Mouse (Mus musculus): ENCODE data around the gene Gm525. TPM values are rescaled to one million over a fixed set of nuclear protein-coding genes. Genes with fewer than 3 reads are reported as not detected.

The Gm525 gene
- total RNA-seq (2012; rRNA removed) (0.34 and 0.46 TPM in 2 replicates), total RNA-seq (2014; rRNA removed) (not detected in 2 replicates), polyA plus RNA-seq (2012; ENCODE audit: insufficient read length, low read depth) (0.83 TPM in 1 of 2 replicates, not detected in the other)

- dilution Hi-C loops (cut with MboI; ENCODE audit: extremely low pct_ligation_motif_present, extremely low pct_unique_long_range_greater_than_20kb, low sequenced_read_pairs) (no loop called here), in situ Hi-C loops (cut with MboI; ENCODE audit: low pct_ligation_motif_present, low pct_unique_long_range_greater_than_20kb, low sequenced_read_pairs) (no loop called here)
- no peaks in the 10 kb centered on the region for H3K36me3 ChIP-seq (replicated peaks in 1 of 2; ENCODE audit: control insufficient read depth in 1 of 2, insufficient read depth in 1 of 2, low read length in 1 of 2)
- H3K4me3 ChIP-seq (replicated peaks in 1 of 3; ENCODE audit: low read depth in 2 of 3, low read length in 2 of 3, poor library complexity in 1 of 3), result no peak within 1 kb of the TSS
- no peaks in the 10 kb centered on the region for H3K27me3 ChIP-seq (replicated peaks)
- TF ChIP-seq ZC3H11A (IDR thresholded peaks at IDR 0.05; ENCODE audit: low read depth, low read length) (no peak), MXI1 (IDR thresholded peaks at IDR 0.05; ENCODE audit: low read depth, low read length) (no peak), KAT2A (IDR thresholded peaks at IDR 0.05; ENCODE audit: insufficient replicate concordance, low read length) (no peak), POLR2A (IDR thresholded peaks at IDR 0.05; ENCODE audit: low read depth, low read length) (no peak), ZNF384 (IDR thresholded peaks at IDR 0.05; ENCODE audit: low read depth, low read length) (no peak), BHLHE40 (IDR thresholded peaks at IDR 0.05; ENCODE audit: low read depth, low read length) (no peak), HCFC1 (IDR thresholded peaks at IDR 0.05; ENCODE audit: low read depth, low read length) (no peak), POLR2AphosphoS2 (IDR thresholded peaks at IDR 0.05; ENCODE audit: low read depth, low read length) (no peak), MAFK (IDR thresholded peaks at IDR 0.05; ENCODE audit: insufficient replicate concordance, low read length) (no peak), TBP (conservative IDR thresholded peaks at IDR 0.05; ENCODE audit: low read depth, low read length) (no peak), MEF2A (IDR thresholded peaks at IDR 0.05; ENCODE audit: borderline replicate concordance, low read depth, low read length) (no peak)
- peaks cover 11 to 54% of the 10 kb centered on the region in 2 experiments for H3K4me1 ChIP-seq (ENCODE audit: control insufficient read depth in 1 of 2, insufficient read depth in 2 of 2)
- H3K9ac ChIP-seq (ENCODE audit: insufficient read depth, low read depth), result no peak within 1 kb of the TSS
- H3K79me2 ChIP-seq (replicated peaks; ENCODE audit: control insufficient read depth, extremely low read depth, insufficient read depth, poor library complexity, severe bottlenecking), result no peaks in the 10 kb centered on the region
- no peaks in the 10 kb centered on the region for H3K9me3 ChIP-seq (replicated peaks; ENCODE audit: low read length)
- no peak within 1 kb of the TSS for H3K27ac ChIP-seq (ENCODE audit: insufficient read depth, low read depth)
- no peak for DNase-seq (ENCODE audit: extremely low read depth)
- H3K4me2 ChIP-seq (ENCODE audit: insufficient read depth, low read depth, poor library complexity, severe bottlenecking), result no peak within 1 kb of the TSS
Measured at GRCm38 (mm10) chr11:89073541-89073940, at the start of gene Gm525. Gm525 (plus strand) TSS chr11:89073841.

- dilution Hi-C loops (cut with MboI; ENCODE audit: extremely low pct_ligation_motif_present, extremely low pct_unique_long_range_greater_than_20kb, low sequenced_read_pairs), result no loop called here
- Histone ChIP-seq H3K4me2 (ENCODE audit: insufficient read depth, low read depth, poor library complexity, severe bottlenecking) (peak overlapping the region; percentile 2), H3K4me3 (replicated peaks in 1 of 3; ENCODE audit: low read depth in 2 of 3, low read length in 2 of 3, poor library complexity in 1 of 3) (peak overlapping the region in 1 of 3 experiments; percentile 10), H3K27me3 (replicated peaks) (no peaks in the 10 kb centered on the region), H3K27ac (ENCODE audit: insufficient read depth, low read depth) (peak overlapping the region; percentile 16; the same call in 1 of the 2 replicates), H3K4me1 (ENCODE audit: control insufficient read depth in 1 of 2, insufficient read depth in 2 of 2) (peaks cover 20 to 49% of the 10 kb centered on the region in 2 experiments), H3K9ac (ENCODE audit: insufficient read depth, low read depth) (no peak overlapping the region), H3K36me3 (replicated peaks in 1 of 2; ENCODE audit: control insufficient read depth in 1 of 2, insufficient read depth in 1 of 2, low read length in 1 of 2) (peaks cover 14 to 30% of the 10 kb centered on the region in 2 experiments), H3K79me2 (replicated peaks; ENCODE audit: control insufficient read depth, extremely low read depth, insufficient read depth, poor library complexity, severe bottlenecking) (no peaks in the 10 kb centered on the region), H3K9me3 (replicated peaks; ENCODE audit: low read length) (no peaks in the 10 kb centered on the region)
- in situ Hi-C loops (cut with MboI; ENCODE audit: low pct_ligation_motif_present, low pct_unique_long_range_greater_than_20kb, low sequenced_read_pairs), result no loop called here
- peak; percentile 82 for DNase-seq (ENCODE audit: extremely low read depth)
- TF ChIP-seq ETS1 (conservative IDR thresholded peaks at IDR 0.05; ENCODE audit: low read depth, low read length), result peak; percentile 60
- no peak for TF ChIP-seq ZNF384 (IDR thresholded peaks at IDR 0.05; ENCODE audit: low read depth, low read length)
- no peak for TF ChIP-seq CTCF (conservative IDR thresholded peaks at IDR 0.05 in 1 of 2, IDR thresholded peaks at IDR 0.05 in 1 of 2; ENCODE audit: low read depth in 2 of 2, low read length in 2 of 2)
- no peak for TF ChIP-seq UBTF (IDR thresholded peaks at IDR 0.05; ENCODE audit: low read depth, low read length)
- TF ChIP-seq JUN (IDR thresholded peaks at IDR 0.05; ENCODE audit: insufficient read depth, low read depth, low read length), result no peak
- no peak for TF ChIP-seq KAT2A (IDR thresholded peaks at IDR 0.05; ENCODE audit: insufficient replicate concordance, low read length)
- TF ChIP-seq TBP (conservative IDR thresholded peaks at IDR 0.05; ENCODE audit: low read depth, low read length), result no peak
- no peak for TF ChIP-seq USF1 (IDR thresholded peaks at IDR 0.05; ENCODE audit: low read depth, low read length)
- no peak for TF ChIP-seq JUND (conservative IDR thresholded peaks at IDR 0.05; ENCODE audit: low read depth, low read length)
- peak; percentile 92 for TF ChIP-seq MEF2A (IDR thresholded peaks at IDR 0.05; ENCODE audit: borderline replicate concordance, low read depth, low read length)
- peak; percentile 57 for TF ChIP-seq BHLHE40 (IDR thresholded peaks at IDR 0.05; ENCODE audit: low read depth, low read length)
- no peak for TF ChIP-seq GABPA (IDR thresholded peaks at IDR 0.05; ENCODE audit: insufficient replicate concordance, low read depth, low read length)
- TF ChIP-seq HCFC1 (IDR thresholded peaks at IDR 0.05; ENCODE audit: low read depth, low read length), result no peak; the same call in 1 of the 2 replicates
- no peak for TF ChIP-seq RCOR1 (conservative IDR thresholded peaks at IDR 0.05; ENCODE audit: low read depth, low read length)
- no peak for TF ChIP-seq POLR2AphosphoS2 (IDR thresholded peaks at IDR 0.05; ENCODE audit: low read depth, low read length)
- no peak for TF ChIP-seq ZC3H11A (IDR thresholded peaks at IDR 0.05; ENCODE audit: low read depth, low read length)
- TF ChIP-seq EP300 (IDR thresholded peaks at IDR 0.05; ENCODE audit: low read length), result peak; percentile 62; the same call in 1 of the 2 replicates
- no peak for TF ChIP-seq SMC3 (IDR thresholded peaks at IDR 0.05; ENCODE audit: low read depth, low read length)
- no peak for TF ChIP-seq RAD21 (IDR thresholded peaks at IDR 0.05; ENCODE audit: low read depth, low read length)
- TF ChIP-seq SIN3A (IDR thresholded peaks at IDR 0.05; ENCODE audit: low read length), result no peak
- no peak for TF ChIP-seq MAFK (IDR thresholded peaks at IDR 0.05; ENCODE audit: insufficient replicate concordance, low read length)
- TF ChIP-seq CHD2 (IDR thresholded peaks at IDR 0.05; ENCODE audit: low read length), result no peak
- no peak for TF ChIP-seq USF2 (conservative IDR thresholded peaks at IDR 0.05; ENCODE audit: low read depth, low read length)
- TF ChIP-seq MAZ (IDR thresholded peaks at IDR 0.05; ENCODE audit: low read depth, low read length), result no peak
- TF ChIP-seq NELFE (IDR thresholded peaks at IDR 0.05; ENCODE audit: low read depth, low read length), result no peak
- TF ChIP-seq ZMIZ1 (IDR thresholded peaks at IDR 0.05; ENCODE audit: low read depth, low read length), result no peak
- no peak for TF ChIP-seq MXI1 (IDR thresholded peaks at IDR 0.05; ENCODE audit: low read depth, low read length)
- no peak for TF ChIP-seq NRF1 (IDR thresholded peaks at IDR 0.05; ENCODE audit: low read depth, low read length)
- TF ChIP-seq POLR2A (IDR thresholded peaks at IDR 0.05; ENCODE audit: low read depth, low read length), result no peak
Measured at GRCm38 (mm10) chr11:89024181-89024881, 49.3 kb upstream of the Gm525 start.

Measured in CH12.LX (cell line).